Mouse (Mus musculus) small intestine, adult 2 months (tissue): ENCODE measurements around the gene H1f0.

ENCODE experiments used
- CTCF ChIP-seq: fragments of 200-500 bp; IDR thresholded peaks from 2 replicates; pipeline ENCODE4 v1.5.1; 2012; ENCODE audit warnings: low read depth, mild to moderate bottlenecking, control low read depth, inconsistent platforms, low read length, moderate library complexity, mixed read lengths; ENCODE audit not compliant: insufficient replicate concordance, insufficient read length; ENCODE audit errors: extremely low read depth
- POLR2A ChIP-seq: fragments of 200-500 bp; IDR thresholded peaks from 2 replicates; pipeline ENCODE4 v1.6.1; 2012; ENCODE audit warnings: low read depth, mild to moderate bottlenecking, control low read depth, inconsistent platforms, low read length, moderate library complexity

DNA sequence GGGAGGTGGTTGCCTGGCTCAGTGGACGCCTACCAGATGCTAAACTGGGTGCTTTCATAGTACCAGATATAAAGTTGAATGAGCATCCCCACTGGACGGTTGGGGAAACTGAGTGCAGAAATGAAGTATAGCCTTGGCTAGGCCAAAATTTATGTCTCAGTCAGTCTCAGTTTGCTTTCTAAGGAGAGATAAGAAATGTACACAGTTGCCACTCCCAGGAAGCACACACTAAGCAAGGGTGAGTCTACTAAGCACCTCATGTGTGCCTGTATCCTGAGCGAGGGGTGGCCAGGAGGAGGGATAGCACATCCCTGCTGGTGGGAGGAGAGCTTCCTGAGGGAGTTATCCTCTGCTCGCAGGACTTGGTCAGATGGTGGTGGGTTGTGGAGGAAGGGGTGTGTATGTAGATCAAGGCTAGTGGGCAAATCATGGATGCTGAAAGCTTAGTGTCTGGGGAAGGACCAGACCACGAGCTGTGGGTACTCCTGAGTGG, 43.9 kb upstream of the H1f0 start:
- no peak for TF ChIP-seq CTCF
- TF ChIP-seq POLR2A: no peak
